Mouse (Mus musculus): ENCODE data around the gene Olfr287.

The Olfr287 gene

GRCm38 (mm10) chr15:98220877-98221276, at the start of gene Olfr287, which contains the start of gene Gm44579:
Gene Olfr287 (minus strand): TSS chr15:98221056.
Gene Gm44579 (minus strand): TSS chr15:98220977.
- no peak for DNase-seq (ENCODE audit: extremely low read depth, low read depth)

DNA sequence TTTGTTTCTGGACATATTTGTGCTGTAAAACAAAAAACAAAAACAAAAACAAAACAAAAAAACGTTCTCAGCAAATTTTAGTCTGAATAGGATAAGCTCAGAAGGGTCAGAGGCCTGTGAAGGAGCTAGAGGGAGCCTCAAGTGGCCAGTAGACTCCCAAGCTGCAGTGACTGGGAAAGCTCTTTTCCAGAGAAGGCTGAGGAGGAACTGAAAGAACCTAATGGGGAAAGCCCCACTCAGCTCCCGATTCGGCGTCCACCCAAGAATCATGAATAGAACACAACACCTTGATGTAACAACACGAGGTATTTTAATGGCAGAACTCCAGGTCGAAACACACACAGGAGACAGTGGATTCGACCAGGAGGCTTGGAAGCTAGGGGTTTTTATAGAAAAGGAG, 36.9 kb upstream of the Olfr287 start:
- DNase-seq (ENCODE audit: extremely low read depth, low read depth) = no peak

DNA sequence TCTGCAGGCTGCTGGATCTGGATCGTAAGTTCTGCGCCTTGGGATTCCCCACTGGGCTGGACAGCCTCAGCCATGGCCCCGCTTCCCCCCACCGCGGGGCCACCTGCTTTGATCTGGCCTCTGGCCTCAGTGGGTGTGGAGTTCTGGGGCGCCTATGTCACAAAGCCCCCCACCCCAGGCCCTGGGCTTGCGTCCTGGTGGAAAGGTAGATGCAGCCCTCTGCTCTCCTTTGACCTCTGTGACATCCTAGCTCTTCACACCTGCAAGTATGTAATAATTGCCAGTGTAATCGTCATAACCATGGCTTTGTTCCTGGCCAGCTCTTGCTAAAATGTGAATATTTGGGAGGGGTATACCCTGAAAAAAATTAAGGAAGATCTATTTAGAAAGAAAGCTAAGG, 36.3 kb upstream of the Olfr287 start, which contains the start of gene H1fnt:
H1fnt (minus strand) TSS at position 101 of the 400 bp plus-strand sequence.
- no peak for DNase-seq (ENCODE audit: extremely low read depth, low read depth)

- DNase-seq (ENCODE audit: extremely low read depth, low read depth) = no peak
These were observed 35.4 kb upstream of the Olfr287 start for GRCm38 (mm10) chr15:98256271-98256670.

GRCm38 (mm10) chr15:98235442-98235841, 14.6 kb upstream of the Olfr287 start:
- DNase-seq (ENCODE audit: extremely low read depth, low read depth) = no peak

DNA sequence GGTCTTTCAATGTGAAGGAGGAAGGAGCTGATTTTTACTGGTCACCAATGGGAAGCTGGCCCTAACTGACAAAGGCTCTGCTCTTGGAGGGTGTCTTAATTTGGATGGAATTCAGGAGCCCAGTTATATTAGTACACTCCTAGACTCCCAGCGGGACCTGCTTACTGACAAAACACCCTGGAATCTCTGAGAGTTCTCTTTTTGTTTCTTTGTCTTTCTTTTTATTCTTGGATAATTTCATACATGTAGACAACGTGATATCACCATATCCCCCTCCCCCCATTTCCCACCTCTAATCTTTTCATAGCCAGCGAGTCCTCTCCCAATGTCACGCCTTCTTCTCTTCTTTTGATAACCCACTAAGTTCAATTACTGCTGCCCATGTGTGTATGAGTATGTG, 13.5 kb upstream of the Olfr287 start, which contains the start of gene Olfr286:
Olfr286 (minus strand) TSS at position 101 of the 400 bp plus-strand sequence.
- DNase-seq (ENCODE audit: extremely low read depth, low read depth) = no peak

DNA sequence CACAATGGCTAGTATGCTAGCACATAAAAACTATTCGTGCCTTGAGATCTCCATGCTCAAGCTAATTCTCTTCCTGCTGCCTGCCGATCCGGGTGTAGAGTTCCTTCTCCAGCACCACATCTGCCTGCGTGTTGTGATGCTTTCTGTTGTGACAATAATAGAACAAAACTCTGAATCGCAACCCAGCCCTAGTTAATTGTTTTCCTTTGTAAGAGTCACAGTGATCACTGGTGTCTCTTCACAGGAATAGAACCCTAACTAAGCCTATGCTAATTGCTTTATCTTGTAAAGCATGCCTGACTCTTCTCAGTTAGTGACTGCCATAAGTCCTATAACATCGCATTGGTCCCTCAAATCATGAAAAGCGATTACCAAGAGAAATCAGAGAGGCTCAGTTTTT, 5.2 kb upstream of the Olfr287 start:
- no peak for DNase-seq (ENCODE audit: extremely low read depth, low read depth)

DNA sequence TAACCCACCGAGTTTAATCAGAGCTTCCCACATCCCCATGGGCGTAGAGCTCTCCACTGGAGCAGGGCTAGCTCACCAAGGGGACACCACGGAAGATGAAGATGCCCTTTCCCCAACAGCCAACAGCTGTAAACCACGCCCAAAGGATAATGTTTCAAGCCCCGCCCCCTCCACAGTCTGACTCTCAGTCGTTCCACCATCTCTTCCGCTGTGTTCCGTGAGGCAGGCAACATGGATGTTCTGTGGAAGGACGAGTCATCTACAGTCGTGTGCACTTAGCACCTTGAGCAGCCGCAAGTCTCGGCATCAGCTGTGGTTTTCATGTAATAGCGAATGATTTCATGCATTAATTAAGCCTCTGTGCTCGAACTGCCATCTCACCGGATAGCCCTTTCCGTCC, 4.8 kb upstream of the Olfr287 start:
- no peak for DNase-seq (ENCODE audit: extremely low read depth, low read depth)

DNA sequence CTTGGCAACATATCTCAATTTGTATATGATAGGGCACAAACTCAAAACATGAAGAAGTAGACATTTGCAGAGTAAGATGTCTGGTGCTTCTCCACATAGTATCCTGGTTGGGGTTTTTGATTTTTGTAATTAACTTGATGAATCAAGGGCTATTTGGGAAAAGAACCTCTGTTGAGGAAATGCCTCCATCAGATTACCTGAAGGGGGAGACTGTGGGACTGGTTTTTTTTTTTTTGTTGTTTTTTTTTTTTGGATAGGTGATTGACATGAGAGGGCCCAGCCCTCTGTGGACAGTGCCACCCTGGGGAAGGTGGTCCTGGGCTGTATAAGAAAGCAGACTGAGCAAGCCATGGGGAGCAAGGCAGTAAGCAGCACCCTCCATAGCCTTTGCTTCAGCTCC, 1.5 kb upstream of the Olfr287 start:
- no peak for DNase-seq (ENCODE audit: extremely low read depth, low read depth)

DNA sequence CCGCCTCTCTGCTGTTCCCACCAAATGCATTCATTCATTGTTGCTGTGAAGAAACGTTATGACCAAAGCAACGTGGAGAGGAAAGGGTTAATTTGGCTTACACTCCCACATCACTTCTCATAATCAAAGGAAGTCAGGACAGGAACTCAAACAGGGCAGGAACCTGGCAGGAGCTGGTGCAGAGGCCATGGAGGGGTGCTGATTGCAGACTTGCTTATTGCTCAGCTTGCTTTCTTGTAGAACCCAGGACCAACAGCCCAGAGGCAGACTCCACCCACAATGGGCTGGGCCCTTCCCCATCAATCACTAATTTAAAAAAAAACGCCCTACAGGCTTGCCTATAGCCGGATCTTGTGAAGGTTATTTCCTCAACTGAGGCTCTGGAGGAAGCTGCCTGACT, 6.7 kb downstream of the Olfr287 start:
- no peak for DNase-seq (ENCODE audit: extremely low read depth, low read depth)

GRCm38 (mm10) chr15:98213336-98213870, 7.5 kb downstream of the Olfr287 start:
- DNase-seq (ENCODE audit: extremely low read depth, low read depth) = no peak

DNA sequence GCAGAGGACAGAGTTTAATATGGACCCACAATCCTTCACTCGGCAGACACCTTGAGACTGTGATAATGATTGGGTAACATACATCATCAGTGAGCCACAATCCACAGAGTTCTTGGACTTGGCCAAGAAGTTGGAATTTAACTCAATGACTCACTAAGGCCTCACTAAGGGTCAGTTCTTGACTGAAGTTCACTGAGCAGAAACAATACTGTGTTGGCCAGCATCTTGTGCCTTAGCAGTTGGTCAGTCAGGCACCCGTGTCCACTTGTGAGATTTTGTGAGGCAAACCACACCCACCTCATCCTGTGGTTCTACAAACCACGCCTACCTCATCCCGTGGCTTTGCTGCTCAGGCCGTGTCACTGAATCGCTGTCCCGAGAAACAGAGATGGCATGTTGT, 11.2 kb downstream of the Olfr287 start:
- no peak for DNase-seq (ENCODE audit: extremely low read depth, low read depth)

DNA sequence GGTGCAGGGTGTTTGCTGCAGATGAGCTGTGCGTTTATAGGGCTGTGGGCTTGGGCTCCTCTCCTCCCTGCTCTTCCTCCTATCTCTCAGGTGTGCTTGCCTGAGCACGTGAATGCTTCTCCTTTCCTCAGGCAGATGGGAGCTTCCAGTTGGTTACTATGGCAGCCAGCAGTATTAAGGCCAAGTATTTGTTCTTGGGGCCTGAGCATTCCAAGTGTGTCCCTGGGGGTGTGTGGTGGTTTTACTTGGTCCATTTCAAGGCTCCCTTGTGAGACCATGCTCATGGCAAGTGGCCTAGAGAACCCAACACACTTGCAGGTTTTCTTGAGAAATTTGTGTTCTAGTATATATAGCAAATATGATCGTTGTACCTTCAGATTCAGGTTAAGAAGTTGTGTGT, 25.4 kb downstream of the Olfr287 start, which contains the start of gene Olfr288:
Olfr288 (minus strand) TSS at position 101 of the 400 bp plus-strand sequence.
- DNase-seq (ENCODE audit: extremely low read depth, low read depth) = no peak

GRCm38 (mm10) chr15:98184456-98184855, 36.4 kb downstream of the Olfr287 start:
- DNase-seq (ENCODE audit: extremely low read depth, low read depth) = no peak

GRCm38 (mm10) chr15:98181856-98182570, 38.8 kb downstream of the Olfr287 start:
- no peak for DNase-seq (ENCODE audit: extremely low read depth, low read depth)

DNA sequence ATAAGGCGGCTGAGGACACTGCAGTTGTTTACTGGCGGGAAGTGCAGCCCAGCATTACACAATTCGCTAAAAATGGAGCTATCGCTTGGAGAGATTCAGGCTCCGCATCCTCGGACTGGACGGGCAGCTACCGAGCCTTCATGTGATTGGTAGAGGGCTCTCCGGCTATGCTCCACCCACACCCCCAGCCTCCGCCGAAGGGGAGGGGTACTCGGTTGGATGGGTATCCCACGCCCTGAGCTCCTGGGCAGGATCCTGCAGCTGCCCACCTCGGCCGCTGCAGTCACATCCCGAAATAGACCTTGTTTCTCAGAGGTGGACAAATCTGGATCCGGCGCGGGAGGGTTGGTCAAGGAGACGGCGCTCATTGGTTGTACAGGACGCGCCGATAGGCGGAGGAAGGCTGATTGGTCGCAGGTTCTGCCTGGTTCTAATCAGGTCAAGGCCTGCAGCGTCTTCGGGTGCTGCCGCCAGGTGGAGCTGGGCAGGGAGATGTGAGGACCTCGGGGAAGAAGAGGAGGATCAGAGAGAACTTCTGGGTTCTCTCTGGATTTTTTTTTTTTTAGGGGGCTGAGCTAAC, 39.6 kb downstream of the Olfr287 start:
- DNase-seq (ENCODE audit: extremely low read depth, low read depth) = peak; percentile 97

GRCm38 (mm10) chr15:98180567-98181131, 40.2 kb downstream of the Olfr287 start:
- no peak for DNase-seq (ENCODE audit: extremely low read depth, low read depth)

GRCm38 (mm10) chr15:98177320-98177719, 43.5 kb downstream of the Olfr287 start:
- DNase-seq (ENCODE audit: extremely low read depth, low read depth) = no peak

DNA sequence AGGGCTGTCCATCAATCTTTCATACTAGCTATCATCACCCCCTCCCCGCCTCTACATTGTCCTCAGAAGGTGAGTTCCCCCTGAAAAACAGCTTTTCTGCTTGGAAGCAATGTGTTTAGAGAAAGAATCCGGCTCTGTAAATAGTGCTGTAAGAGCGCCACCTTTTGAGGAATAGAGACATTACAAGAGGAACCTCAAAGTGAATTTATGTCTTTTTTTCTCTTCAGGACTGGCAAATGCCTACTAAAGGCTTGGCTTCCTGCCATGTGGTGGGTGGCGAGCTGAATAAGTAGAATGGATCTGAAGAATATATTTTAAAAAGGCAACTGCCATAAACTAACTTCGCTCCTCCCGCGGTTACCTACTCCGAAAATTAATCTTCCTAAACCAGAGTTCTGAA, 47.0 kb downstream of the Olfr287 start:
- DNase-seq (ENCODE audit: extremely low read depth, low read depth) = peak; percentile 72

GRCm38 (mm10) chr15:98172113-98172512, 48.7 kb downstream of the Olfr287 start:
- DNase-seq (ENCODE audit: extremely low read depth, low read depth) = no peak

DNA sequence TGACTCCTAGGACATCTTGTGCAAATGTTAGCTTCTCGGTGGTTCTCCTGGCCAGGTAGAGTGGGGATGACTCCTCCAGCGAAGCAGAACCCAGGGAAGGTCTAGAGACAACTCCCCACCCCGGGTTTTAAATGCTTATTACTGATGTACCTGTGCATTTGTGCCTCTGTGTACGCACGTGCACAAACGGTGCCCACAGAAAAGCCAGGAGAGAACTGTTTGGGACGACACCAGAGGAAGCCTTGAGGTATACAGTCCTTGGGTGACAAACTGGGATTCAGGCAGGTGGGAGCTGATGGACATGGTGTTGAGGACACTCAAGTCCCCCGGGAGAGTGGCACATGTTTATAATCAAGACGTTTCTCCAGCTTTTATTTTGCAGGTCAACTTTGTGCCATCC, 49.9 kb downstream of the Olfr287 start:
- no peak for DNase-seq (ENCODE audit: extremely low read depth, low read depth)

DNA sequence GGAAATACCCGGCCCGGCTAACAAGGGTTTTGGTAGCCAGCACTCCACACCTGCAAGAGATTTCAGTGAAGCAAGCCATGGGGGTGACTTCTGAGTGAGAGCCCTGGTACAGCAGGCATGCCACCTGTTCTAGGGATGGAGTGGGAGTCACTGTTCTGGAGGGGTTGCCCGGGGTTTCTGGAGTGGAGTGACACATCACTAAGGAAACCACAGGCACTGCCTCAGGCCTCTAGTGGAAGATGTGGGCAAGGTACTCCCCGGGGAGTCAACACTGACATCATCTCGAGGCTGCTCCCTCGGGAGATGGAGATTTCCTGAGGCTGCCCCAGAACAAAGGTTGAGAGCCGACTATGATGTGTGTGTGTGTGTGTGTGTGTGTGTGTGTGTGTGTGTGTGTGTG, 50.5 kb downstream of the Olfr287 start:
- DNase-seq (ENCODE audit: extremely low read depth, low read depth) = no peak
